Mouse (Mus musculus) ES-E14 (cell line): ENCODE measurements around the gene Plek2.

Experiments
- MAFK ChIP-seq: IDR thresholded peaks from 2 replicates; pipeline ENCODE4 v1.6.1; 2014; ENCODE audit warnings: mild to moderate bottlenecking, low read depth, low read length, inconsistent platforms; ENCODE audit not compliant: insufficient read depth
- ZC3H11A ChIP-seq: IDR thresholded peaks from 2 replicates; pipeline ENCODE4 v1.6.1; 2012; ENCODE audit warnings: low read depth, mild to moderate bottlenecking, inconsistent platforms, low read length, borderline replicate concordance

GRCm38 (mm10) chr12:78862254-78862730, 44.5 kb downstream of the Plek2 start:
- no peak for TF ChIP-seq MAFK
- TF ChIP-seq ZC3H11A: no peak
